Mouse (Mus musculus) frontal cortex, postnatal 36 days (tissue): ENCODE results near the gene Bbx.
A peak's percentile ranks its signal among the peaks of the same experiment; 100 is the strongest.

Experiments used
- DNase-seq, 2 experiments: peaks; one replicate each; pipeline ENCODE4 v3.0.0; 2022; ENCODE audit warnings: low spot score in 2 of 2

Bbx gene

GRCm38 (mm10) chr16:50167231-50167982 lies 264.8 kb downstream of the Bbx start:
- no peak for DNase-seq

DNA sequence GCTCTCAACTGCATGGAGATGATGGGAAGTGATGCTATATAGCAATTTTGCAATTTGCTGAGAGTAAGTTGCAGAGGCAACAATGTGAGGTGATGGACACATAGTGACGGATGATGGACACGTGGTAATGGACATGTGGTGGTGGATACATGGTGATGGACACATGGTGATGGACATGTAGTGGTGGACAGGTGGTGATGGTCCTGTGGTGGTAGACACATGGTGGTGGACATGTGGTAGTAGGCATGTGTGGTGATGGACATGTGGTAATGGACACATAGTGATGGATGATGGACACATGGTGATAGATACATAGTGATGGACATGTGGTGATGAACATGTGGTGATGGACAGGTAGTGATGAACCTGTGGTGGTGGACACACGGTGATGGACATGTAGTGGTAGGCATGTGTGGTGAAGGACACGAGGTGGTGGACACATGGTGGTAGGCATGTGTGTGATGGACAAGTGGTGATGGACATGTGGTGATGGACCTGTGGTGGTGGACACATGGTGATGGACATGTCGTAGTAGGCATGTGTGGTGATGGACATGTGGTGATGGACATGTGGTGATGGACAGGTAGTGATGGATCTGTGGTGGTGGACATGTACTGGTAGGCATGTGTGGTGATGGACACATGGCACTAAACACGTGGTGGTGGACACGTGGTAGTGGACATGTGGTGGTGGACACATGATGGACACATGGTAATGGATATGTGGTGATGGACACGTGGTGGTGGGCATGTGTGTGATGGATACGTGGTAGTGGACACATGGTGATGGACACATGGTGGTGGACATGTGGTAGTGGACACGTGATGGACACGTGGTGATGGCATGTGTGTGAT lies 271.5 kb downstream of the Bbx start:
- no peak for DNase-seq

GRCm38 (mm10) chr16:50158546-50158945 lies 273.6 kb downstream of the Bbx start:
- DNase-seq = no peak

- DNase-seq = no peak
Measured at GRCm38 (mm10) chr16:50149606-50150005, 282.6 kb downstream of the Bbx start.

DNA sequence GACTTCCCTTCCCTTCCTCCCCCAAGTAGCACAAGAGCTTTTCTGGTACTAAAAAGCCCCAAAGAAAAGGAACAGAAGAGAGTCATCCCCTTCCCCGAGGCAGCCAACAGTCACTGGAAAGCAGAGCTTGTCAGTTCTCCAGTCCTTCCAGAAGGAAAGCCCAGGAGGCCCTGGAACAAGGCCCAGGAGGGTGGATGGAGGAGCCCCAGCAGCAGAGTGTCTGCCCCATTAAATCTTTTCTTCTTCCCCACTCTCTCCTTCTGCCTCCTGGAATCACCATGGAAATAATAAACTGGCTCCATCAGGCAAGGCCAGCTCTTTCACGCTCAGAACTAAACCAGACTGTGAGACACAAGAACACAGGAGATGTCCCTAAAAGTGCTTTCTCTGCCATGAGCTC lies 284.3 kb downstream of the Bbx start:
- peak in 1 of 2 experiments; percentile 8 for DNase-seq
